Mouse (Mus musculus) G1E (cell line): ENCODE measurements around the gene Bcar1.

ENCODE experiments used
- CTCF ChIP-seq: IDR thresholded peaks from 2 replicates; pipeline ENCODE4 v1.5.1; 2012; ENCODE audit warnings: low read depth, low read length, inconsistent platforms, mixed read lengths
- GATA1 ChIP-seq: IDR thresholded peaks from 2 replicates; pipeline ENCODE4 v1.6.1; 2012; ENCODE audit warnings: borderline replicate concordance, low read length, inconsistent platforms, mixed read lengths
- GATA2 ChIP-seq: IDR thresholded peaks from 2 replicates; pipeline ENCODE4 v1.6.1; 2012; ENCODE audit warnings: low read depth, low read length, inconsistent platforms, borderline replicate concordance
- POLR2AphosphoS5 ChIP-seq: IDR thresholded peaks from 2 replicates; pipeline ENCODE4 v1.6.1; 2012; ENCODE audit warnings: low read depth, low read length, inconsistent platforms; ENCODE audit not compliant: insufficient replicate concordance
- TAL1 ChIP-seq: conservative IDR thresholded peaks from 2 replicates; pipeline ENCODE4 v1.6.1; 2012; ENCODE audit warnings: low read depth, low read length, inconsistent platforms, mixed read lengths

GRCm38 (mm10) chr8:111733581-111734243, 9.9 kb downstream of the Bcar1 start:
- TF ChIP-seq CTCF (no peak), TAL1 (no peak), GATA2 (no peak), POLR2AphosphoS5 (no peak), GATA1 (no peak)
